Mouse (Mus musculus): ENCODE data around the gene Gad1.

The Gad1 gene

DNA sequence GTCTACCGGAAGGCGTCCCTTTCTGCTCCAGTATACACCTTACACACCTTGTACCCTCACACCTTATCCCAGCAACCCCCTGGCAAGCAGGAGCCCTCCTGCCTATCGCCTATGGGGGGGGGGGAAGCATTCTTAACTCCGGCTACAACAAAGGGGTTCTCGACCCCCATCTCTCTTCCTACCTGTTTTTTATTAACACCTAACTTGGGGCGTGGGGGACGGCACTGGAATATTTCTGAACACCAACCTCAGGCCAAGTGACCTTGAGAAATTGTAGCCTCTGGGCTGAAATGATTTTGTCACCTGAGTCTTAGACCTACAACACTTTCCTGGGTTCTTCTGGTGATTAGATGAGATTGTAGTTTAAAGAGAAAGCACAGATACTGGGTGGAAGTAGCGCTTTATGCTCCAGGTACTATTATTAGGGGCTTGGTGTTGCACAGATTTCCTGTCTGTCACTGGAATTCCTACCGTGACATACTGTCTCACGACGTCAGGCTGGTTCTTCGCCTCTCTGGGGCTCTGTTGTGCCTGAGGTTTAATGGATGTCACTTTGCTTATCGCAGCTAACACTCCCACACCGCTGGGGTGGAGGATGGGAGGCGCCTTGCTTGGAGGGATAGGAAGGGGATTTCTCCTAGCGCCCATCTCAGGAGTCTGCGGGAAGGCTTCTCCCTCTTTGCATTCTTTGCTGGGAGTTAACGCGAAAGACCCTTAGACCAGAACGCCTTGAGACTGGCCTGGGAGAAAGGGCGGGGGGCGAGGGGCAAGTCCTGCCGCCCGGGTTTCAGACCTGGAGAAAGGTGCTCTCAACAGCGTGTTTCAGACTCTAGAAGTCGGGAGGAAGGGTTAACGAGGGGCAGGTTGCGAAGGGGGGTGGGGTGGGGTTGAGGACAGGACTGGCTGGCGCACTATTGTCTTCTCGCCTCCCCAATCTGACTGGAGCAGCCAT lies 13.1 kb downstream of the Gad1 start:
- DNase-seq: no peak

DNA sequence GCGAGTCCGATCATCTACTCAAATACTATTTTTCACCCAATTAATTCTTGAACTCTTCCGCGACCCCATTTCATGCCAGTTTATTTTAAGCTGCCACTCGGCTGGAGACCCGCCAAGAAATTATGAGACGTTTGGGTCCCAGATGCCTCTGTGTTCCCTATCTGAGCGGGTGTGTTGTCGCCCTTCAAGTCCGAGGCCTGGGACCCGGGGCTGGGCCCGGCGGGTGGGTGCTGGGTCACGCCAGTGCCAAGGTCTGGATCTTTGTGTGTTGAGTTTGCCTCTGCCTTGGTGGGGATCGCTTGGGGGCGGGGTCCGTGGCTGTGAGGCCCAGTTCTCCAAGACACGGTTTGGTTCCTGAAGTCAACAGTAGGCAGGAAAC lies 13.7 kb downstream of the Gad1 start:
- no peak for DNase-seq

DNA sequence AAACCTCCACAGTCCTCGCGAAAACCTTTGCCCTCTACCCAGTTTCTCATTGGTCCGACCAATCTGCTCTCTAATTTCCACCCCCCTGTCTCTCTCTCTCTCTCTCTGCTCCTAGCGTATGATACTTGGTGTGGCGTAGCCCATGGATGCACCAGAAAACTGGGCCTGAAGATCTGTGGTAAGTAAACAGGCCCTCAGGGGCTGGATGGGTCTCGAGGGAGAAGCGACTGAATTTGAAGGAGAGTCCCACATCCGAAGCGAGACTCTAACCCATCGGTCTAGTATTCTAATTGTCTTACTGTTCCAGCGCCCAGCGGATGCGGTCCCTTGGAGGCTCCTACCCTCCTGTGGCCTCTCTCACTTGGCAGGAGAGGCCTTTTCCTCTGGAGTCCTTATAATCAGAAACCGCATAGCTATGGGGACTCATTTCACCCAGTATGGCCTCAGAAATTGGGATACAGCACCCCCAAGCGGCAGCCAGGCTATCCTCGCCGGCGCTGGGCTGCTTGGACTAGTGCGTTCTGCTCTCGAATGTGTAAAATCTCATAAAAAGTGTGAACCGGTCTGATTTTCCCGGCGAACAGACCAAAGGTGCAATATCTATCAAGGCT lies 14.3 kb downstream of the Gad1 start:
- DNase-seq: peak; percentile 27

DNA sequence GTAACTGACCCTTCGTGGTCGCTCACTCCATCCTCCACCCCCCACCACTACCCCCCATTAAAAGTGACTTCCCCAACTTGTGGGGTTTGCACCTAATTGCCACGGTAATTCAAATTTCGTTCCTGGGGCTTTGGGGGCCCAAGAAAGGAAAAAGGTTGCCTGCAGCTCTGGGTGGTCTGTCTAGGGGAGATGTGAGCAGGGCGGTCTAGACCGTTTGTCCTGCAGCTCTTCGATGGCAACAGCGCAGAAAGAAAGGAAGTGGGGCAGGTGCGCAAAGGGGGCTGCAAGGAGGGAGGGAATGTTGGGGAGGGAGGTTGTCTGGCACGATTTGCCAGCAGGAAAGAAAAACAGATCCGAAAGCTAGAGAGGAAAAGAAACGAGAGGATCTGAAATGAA lies 14.8 kb downstream of the Gad1 start:
- no peak for DNase-seq

DNA sequence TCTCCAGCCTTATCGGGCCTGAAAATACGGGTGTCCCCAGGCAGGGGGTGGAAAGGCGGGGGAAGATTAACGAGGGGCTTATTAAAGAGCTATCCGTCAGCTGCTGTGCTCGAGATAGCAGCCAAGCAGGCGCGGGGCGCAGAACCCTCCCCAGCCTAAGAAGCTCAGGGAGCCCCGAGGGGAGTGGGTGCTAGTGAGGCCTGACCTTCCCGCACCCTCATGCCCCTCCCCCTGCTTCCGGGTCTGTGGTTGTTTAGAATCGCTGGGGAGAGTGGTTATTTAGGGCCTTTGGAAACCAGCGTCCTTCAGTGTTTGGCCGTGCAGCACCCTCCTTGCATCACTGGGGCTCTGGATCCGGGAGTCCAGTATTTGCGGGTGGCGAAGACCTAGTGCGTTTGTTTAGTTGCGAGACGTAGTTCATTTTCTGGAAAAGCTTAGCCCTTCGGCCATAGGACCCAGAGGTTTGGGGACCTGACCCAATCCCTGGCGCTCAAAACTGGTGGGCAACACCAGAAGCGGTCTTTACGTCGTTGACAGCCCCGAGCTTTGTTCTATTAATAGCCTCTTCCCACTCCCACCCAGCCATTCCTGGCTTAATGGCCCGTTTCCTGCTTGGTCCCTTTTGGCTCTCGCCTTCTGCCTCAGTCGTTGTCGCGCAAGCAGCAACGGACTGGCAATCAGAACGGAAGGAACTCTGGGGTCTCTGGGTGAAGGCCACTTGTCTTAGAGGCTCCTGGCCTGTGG lies 15.5 kb downstream of the Gad1 start:
- no peak for DNase-seq

DNA sequence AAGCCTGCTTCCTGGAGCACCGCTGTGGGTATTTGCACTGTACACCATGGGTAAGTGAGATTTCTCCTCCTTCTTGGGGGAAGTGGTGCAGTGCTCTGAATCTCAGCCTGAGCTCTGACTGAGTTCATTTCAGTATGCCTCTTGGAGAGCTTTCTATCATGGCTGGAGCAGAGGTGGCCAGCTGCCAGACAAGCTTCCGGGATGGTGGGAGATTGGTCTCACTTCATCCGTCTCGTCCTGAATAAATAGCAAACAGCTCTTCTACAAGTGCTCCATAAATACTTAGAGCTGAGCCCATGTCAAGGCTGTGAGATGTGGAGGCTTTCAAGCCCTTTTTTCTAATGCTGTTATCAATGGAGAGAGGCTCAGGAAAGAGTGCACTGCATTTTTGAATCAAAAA lies 18.8 kb downstream of the Gad1 start:
- no peak for DNase-seq

DNA sequence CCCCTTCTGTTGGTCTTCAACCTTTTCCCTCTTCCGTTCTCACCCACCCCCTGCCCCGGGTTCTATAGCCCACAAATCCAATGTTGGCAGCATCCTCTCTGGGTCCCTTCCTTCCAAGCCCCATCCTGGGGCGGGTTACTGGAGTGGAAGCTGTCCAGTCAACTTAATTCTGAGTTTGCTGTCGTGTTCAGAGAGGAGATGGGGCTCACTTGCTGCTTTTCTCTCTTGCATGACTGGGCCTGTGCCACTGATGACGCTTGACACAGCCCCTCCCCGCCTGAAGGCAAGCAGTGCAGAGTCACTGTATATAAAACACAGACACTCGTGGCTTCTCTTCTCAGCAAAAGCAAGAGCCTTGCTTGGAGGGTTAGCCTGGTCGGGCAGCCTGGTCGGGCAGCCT lies 19.4 kb downstream of the Gad1 start:
- no peak for DNase-seq

DNA sequence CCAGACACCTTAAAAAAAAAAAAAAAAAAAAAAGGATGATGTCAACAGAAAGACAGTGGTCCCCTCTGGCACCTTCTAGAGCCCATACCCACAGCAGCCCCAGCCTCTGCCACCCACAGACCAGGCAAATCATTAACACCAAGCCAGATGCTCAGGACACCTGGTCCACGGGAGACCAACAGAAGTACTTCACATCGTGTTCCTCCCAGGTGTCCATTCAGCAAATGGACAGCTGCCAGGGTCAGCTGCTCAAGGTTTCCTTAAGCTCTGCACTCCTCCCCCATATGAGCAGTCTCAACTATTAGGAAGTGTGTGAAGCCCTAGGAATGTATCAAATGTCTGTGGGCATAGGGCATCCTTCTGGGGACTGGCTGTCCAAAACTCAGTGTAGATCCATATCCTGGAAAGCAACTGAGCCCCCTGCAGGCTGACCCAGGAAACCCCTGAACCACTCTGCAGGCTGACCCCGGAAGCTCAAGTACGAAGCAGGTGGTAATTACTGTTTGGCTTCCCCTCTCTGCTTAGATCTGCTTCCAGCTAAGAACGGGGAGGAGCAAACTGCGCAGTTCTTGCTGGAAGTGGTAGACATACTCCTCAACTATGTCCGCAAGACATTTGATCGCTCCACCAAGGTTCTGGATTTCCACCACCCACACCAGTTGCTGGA lies 20.8 kb downstream of the Gad1 start:
- DNase-seq: no peak

DNA sequence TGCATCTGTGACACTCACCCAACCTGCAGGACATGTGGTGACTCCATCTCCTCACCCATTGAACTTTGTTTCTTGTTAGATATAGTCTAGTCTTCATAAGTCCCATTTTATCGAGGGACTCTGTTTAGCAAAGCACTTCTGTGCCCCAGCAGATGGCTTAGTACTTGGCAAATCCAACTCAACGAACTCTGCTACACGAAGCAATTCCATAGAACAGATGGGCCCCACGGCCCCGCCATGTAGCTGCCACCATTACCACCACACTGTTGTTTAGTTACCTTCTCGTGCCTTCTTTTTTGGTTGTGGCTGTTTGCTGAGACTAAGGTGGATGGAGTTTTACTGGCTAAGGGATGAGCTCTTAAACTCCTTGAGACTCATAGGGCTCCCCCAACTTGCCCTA lies 35.3 kb downstream of the Gad1 start:
- DNase-seq: no peak

DNA sequence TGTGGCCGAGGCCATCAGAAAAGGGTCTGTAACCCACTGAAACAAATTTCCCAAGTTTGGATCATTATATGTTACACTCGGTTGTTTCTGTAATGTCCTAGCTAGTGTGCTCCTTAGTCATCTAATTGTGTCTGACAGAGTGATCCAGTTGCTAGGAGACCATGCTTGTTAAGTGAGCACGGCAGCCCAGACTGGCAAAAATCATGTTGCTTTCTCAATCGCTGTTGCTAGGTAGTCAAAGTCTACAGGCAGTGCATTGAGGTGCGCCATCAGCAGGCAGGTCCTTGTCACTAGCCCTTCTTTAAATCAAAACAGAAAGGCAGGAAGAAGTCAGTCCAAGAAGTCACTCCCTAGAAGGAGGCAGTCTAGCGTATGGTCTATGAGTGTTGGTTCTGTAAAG lies 39.6 kb downstream of the Gad1 start:
- no peak for DNase-seq

DNA sequence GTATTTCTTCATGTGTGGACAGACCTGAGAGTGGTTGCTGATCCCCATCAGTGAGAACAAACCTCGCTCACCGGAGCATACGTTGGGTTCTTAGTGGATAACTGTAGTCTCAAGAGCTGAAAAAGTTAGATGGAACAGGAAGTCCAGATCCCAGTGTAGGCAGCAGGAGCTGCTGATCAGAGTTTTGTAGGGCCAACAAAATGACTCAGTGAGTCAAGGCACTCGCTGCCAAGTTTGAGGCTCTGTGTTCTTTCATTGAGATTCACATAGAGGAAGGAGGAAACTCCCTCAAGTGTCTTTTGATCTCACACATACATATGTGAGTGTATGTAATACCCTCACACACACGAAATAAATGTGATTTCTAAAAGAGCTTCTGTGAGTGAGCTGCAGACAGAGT lies 40.8 kb downstream of the Gad1 start:
- no peak for DNase-seq

DNA sequence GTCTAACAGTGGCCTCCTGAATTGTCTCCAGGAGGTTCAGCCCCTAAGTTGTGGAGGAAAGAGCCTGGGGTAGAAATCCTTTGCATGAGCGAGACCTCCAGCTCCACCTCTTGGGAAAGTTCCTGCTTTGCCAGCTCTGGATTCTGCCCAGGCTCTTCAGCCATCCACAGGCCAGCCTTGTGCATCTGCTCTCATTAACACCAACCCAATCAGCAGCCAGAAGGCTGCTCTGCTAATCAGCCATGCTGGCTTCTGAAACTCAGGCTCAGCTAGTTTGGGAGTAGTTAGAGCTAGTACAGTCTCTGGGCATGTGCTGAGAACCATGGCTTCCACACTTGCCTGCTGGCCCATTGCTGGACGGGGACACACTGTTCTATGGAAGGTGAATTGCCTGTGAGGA lies 43.0 kb downstream of the Gad1 start:
- DNase-seq: no peak

DNA sequence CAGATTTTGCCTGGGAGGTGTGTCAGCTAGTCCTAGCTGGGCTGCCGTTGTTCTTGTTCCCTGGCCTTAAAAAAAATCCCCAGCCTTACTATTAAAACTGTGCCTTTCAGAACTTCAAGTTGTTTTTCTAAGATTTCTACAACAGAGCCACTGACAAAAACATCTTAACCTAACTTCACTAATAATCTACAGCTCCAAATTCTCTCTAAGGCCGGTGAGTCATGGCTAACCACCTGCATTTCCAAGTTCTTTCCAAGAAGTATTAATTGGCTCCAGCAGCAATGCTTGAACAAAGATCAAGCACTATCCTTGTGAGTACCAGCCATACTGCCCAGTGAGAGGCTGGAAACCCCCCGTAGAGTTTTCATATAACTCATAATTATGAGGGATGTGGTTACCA lies 56.9 kb downstream of the Gad1 start:
- no peak for DNase-seq

DNA sequence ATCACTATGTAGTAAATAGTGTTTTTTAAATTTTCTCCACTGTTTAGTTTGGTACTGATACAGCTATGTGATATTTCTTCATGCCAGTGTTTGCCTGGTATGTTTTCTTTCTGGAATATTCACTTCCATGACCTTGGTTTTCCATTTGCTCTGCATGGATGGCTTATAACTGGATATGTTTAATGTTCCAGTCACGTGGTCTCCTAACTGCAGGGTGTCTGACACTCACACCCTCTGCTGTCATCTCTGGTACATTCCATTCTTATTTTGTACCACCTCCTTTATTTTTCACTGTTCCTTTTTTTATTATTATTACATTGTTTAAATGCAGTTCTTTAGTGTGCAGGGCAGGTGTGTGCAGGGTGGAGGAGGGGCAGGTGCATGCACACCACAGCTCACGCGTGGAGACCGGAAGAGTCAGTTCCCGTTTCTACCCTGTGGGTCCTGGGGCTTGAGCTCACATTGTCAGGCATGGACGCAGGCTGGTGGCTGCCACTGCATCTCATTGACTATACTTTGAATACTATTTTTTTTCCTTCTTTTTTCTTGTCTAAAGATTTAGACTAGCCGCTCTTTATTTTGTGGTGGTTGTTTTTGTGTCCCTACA lies 62.0 kb downstream of the Gad1 start:
- DNase-seq: no peak

DNA sequence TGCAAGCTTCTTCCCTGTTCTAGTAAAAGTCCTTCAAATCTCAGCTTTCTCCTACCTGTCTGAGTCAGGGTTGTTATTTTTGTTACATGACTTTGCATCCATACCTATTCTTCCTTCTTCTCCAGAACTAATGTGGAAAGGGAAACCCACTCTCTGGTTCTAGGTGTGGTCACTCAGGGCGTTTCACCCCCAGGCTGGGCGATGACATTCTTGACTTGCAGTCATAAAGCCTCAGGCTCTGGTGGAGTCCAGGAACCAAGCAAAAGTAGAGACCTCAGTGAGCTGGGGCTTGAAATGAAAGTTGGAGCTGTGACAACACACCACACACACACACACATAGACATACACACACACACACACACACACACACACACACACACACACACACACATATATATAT lies 63.2 kb downstream of the Gad1 start:
- DNase-seq: no peak

DNA sequence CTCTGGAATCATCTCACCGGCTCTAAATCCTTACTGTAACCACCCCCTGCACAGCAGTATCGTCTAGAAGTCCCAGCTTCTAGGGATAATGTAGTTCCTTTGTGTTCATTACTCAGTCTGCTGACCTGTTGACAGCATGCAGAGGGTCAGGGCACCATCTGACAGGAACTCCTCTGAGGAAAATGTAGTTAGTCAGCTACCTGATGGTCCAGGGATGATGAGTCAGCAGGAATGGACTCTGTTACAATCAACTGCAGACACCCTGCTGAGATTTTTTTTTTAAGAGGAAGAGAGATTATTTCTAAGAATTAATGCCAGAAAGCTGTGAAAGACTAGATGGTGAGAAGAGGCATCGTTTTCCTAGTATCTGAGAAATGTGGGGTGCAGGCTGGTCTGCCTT lies 63.7 kb downstream of the Gad1 start:
- no peak for DNase-seq

DNA sequence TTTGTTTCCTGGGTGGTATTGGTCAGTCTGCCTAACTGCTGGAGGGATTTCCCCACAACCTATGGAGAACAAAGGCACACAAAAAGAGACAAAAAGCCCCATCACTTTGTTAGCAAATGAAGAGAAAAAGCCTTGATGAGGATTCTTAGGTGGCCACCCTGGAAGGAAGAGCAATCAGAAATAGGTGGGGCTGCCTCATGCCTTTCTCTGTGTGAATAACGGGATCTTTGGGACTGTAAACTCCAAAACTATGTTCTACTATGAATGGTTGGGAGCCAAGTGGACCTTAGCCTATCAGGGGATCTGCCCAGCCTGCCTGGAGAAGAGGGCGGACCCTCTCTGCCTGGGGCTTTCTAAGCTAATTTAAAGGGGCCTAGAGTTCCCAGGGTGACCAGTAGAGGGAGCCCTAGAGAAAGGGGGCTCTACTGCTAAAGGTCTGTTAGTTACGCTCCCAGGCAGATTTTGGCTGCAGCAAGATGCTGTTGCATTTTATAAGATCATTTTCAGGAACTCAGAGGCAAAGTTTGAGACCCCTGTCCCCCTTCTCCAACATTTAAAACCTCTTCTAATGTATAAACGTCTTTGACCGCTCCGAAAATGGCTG lies 66.5 kb downstream of the Gad1 start:
- no peak for DNase-seq

DNA sequence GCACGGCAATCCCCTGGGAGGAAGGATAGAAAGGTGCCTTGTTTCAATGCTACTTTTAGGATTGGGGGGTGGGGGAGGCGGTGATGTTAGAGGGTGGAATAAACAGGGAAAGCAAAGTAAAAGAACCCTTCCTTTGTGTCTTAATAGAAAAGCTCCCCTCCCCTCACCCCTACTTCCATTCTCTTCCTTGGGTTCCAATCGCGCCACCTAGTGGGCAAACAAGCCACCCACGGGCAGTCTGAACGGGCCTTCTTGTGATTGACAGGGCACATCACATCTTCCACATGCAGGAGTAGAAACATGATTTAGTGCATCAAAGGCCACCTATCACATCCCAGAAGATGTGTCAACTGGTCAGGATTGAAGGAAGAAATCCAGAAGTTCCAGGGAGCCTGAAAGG lies 67.4 kb downstream of the Gad1 start:
- DNase-seq: no peak

DNA sequence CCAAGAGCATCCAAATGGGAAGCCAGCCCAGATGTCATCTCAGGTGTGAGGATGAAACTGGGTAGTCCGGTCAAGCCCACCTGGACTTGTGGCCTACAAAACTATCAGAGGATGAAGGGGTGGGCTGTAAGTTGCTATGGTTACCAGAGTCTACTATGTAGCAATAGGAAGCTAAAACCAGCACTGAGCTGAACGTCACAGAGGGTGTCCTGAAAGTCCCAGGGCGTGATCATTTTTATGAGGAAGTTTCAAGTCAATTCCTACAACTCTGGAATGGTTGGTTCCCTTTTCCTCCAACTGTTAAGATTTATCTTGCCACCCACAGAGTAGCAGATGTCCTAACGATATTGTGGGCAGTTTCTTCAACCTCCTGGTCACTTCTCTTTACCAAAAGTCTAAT lies 69.4 kb downstream of the Gad1 start:
- no peak for DNase-seq

DNA sequence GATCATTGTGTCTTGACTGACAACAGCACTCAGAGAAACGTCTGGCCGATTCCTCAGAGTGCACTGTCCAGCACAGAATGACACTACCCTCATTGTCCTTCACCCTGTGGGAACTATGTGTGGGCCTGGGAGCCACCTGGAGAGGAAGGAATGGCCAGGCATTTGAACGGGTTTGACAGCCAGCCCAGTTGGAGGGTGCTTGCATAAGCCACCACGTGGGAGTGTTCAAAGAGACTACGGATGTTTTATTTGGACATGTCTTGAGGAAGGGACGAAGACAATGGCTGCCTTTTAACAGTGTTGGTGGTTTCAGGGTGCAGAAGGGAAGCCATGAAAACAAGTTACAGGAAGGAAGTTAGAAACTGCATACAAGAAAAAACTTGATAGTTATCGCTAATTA lies 72.9 kb downstream of the Gad1 start:
- no peak for DNase-seq

DNA sequence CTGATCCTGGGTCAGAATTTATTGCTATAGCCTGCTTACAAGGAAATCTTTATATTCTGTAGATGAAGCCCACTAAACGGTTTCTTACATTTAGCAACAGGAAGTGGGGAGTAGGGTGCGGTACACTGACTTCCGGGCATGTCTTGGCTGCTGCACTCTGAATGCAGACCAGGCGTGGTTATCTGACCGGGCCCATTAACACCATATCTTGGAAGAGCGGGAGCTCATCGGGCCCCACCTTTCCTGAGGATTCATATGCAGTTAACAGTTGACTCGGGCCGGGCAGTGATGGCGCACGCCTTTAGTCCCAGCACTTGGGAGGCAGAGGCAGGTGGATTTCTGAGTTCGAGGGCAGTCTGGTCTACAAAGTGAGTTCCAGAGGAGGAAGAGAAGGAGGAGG lies 75.5 kb downstream of the Gad1 start:
- no peak for DNase-seq

DNA sequence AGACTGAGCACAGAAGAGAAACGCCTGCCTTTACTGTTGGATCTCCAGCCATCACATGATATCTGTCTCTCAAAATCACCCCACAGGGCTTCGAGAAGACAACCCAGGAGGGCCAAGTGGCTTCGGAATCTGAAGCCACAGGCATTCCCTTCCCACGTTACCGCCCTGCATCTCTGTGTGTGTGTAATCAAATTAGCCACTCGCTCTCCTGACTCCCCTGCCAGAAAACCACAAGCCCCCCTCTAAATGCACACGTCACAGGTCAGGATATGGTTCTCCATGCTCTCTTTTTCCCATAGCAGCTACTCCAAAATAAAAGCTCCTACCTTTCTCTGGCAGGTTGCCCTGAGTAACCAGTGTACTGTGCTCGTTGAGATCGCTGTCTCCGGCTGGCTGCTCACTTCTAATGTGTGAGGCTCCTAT lies 76.5 kb downstream of the Gad1 start:
- DNase-seq: no peak

DNA sequence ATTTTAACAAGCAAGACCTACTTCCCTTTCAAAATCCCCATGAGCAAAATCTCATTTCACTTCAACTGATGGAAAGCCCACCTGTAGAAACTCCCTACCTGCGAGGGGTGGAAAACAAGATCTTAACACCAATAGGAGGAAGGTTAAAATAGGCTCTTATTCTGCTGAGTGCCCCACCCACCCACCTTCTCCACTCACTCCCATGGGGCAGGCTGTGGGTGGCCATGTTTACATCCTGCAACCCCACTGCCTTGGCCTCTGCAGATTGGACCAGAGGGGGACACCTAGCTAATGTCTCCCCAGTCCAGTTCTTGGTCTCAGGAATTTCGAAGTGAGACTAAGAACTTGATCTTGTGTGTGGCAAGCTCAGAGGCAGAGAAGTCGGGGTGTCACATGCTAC lies 77.0 kb downstream of the Gad1 start:
- no peak for DNase-seq
